Mouse (Mus musculus) liver, embryonic 15.5 days (tissue): Measurements from ENCODE around the gene Igf2bp1. TPM values are rescaled to one million over a fixed set of nuclear protein-coding genes. Genes with fewer than 3 reads are reported as not detected.
A peak's percentile ranks its signal among the peaks of the same experiment; 100 is the strongest.

Experiments used
- ATAC-seq: fragments of 200-750 bp; cut with Nextera tagmentation; 2 replicates; pipeline ENCODE4 v1.8.0; 2017; ENCODE audit warnings: moderate number of reproducible peaks, mild to moderate bottlenecking, moderate library complexity; ENCODE audit not compliant: insufficient read depth
- H3K27ac ChIP-seq: fragments of 300-500 bp; sonication (generic); replicated peaks from 2 replicates; pipeline ENCODE4 v1.5.1; 2015; ENCODE audit warnings: mild to moderate bottlenecking, inconsistent platforms
- H3K27me3 ChIP-seq: fragments of 300-500 bp; sonication (generic); 2 replicates; pipeline ENCODE4 v1.6.1; 2015; ENCODE audit warnings: mild to moderate bottlenecking, inconsistent platforms
- H3K36me3 ChIP-seq: fragments of 300-500 bp; sonication (generic); replicated peaks from 2 replicates; pipeline ENCODE4 v1.6.1; 2015; ENCODE audit warnings: moderate library complexity, mild to moderate bottlenecking, inconsistent platforms
- H3K4me1 ChIP-seq: fragments of 300-500 bp; sonication (generic); replicated peaks from 2 replicates; pipeline ENCODE4 v1.6.1; 2015; ENCODE audit warnings: inconsistent platforms
- H3K4me2 ChIP-seq: fragments of 300-500 bp; sonication (generic); 2 replicates; pipeline ENCODE4 v1.6.1; 2015; ENCODE audit warnings: moderate library complexity, mild to moderate bottlenecking, inconsistent platforms
- H3K4me3 ChIP-seq: fragments of 300-500 bp; sonication (generic); replicated peaks from 2 replicates; pipeline ENCODE4 v1.5.1; 2015; ENCODE audit warnings: mild to moderate bottlenecking, inconsistent platforms
- H3K9ac ChIP-seq: fragments of 300-500 bp; sonication (generic); 2 replicates; pipeline ENCODE4 v1.6.1; 2015; ENCODE audit warnings: moderate library complexity, mild to moderate bottlenecking, inconsistent platforms
- H3K9me3 ChIP-seq: fragments of 300-500 bp; sonication (generic); replicated peaks from 2 replicates; pipeline ENCODE4 v1.6.1; 2016; ENCODE audit warnings: inconsistent platforms
- WGBS: fragments of 180-500 bp; shearing (Covaris S2); methylation state at CpG from one replicate; pipeline ENCODE4 v1.1.7; 2015; ENCODE audit warnings: mixed read lengths; ENCODE audit not compliant: insufficient replicate concordance; 5-methylcytosine and 5-hydroxymethylcytosine counted together
- polyA plus RNA-seq: library from polyadenylated mRNA; unstranded; fragments of >200 nt; fragmentation: Nextera tagmentation; extraction: Ambion mirVana; gene quantifications from 2 replicates; pipeline ENCODE4 v1.2.1, GENCODE M21; 2015

Gene Igf2bp1
- polyA plus RNA-seq, 1 experiment from 2014 or later, result 11.9 TPM

DNA sequence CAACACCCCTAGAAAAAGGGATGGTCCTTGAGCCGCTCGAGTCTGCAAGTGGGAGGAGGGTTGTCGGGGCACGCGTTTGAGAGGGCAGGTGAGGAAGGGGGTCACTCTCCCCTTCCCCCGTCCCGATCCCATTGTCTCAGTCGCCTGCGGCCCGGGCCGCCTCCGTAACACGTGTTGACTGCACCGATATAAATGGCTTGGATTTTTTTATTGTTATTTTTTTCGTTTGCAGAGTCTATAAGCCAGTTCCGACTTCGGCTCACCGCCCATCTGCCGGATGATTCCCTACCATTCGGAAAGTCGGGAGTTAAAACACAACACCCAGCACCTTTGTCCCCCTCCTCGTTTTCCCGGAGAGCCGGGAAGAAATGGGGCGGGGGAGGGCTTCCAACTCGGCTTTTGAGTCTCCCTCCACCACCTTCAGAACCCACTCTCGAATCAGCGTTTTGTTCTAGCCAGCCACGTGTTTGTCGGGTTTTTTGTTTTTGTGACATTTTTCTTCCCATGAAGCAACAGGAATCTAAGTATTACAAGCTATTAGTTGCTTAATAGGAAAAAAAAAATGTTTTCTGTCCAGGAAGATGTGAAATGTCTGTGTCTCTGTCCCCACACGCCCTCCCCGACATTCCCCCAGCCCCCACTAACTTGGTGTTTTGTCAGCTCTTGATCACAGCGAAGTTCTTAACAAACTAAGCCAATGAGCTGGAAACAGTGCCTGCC lies 1.9 kb upstream of the Igf2bp1 start:
- Histone ChIP-seq H3K27ac (no peak overlapping the region; the same call in 1 of the 2 replicates), H3K9me3 (no peaks in the 10 kb centered on the region), H3K27me3 (peaks cover 59% of the 10 kb centered on the region), H3K4me3 (peak overlapping the region; percentile 71), H3K4me1 (peaks cover 50% of the 10 kb centered on the region), H3K36me3 (no peaks in the 10 kb centered on the region), H3K9ac (peak overlapping the region; percentile 32), H3K4me2 (peak overlapping the region; percentile 95)
- ATAC-seq, result 0 out of 2 replicates have a peak, but pooled peaks have one; percentile 2
- WGBS, result under 1% methylated on average over 33 of the region's 33 CpGs

DNA sequence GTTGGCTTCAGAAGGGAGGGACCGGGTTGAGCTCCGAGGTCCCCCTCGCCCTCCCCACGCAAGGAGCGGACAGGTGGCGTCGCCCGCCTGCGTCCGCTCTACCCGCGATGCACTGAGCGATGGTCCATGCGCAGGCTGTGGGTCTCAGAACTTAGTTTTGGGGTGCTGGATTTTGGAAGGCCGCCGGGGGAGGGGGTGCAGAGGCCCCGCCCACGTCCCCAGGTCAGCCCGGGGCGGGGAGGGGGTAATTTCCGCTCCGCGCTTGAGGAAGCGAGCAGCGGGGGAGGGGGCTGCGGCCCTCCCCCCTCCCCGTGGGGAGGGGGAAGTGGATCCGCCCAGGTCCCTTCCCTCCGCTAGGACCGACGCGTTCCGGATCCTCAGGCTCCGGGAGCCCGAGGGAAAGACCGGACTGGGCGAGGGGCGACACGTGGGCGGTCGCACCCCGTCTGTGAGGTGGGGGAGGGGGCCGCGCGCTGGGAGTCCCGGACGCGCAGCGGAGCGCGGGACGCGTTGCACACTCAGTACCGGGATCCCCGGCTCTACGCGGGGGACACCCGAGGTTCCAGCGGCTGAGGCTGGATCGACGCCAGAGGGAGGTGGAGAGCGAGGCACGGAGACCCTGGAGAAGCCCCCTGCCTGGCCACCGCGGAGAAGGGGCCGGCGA lies 1.2 kb upstream of the Igf2bp1 start:
- H3K9ac ChIP-seq, result peak overlapping the region; percentile 64
- peaks cover 54% of the 10 kb centered on the region for H3K4me1 ChIP-seq
- under 1% methylated on average over 64 of the region's 67 CpGs for WGBS

DNA sequence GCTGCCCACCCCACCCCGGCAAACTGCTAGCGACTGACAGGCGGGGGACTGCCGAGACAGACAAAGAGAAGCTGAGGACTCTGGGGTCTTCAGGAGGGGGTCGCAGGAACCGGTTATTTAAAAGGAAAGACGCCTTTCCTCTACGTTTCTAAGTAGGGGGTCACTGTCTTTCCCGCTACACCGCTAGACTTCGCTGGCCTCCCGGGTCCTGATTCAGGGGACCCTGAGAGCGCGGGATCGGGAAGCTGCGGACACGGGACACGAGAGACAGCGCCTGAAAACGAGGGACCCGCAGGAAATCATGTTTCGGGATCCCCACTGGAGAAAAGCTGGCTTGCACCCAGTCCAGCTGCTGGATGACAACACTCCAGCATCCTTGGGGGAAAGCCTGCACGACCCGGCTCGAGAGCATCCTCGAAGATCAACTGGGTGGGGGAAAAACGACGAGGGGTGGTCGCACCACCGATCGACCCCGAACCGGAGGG lies 669 bp upstream of the Igf2bp1 start:
- H3K9ac ChIP-seq, result peak overlapping the region; percentile 64; the same call in 1 of the 2 replicates
- H3K4me3 ChIP-seq, result peak overlapping the region; percentile 71
- H3K36me3 ChIP-seq, result no peaks in the 10 kb centered on the region
- H3K4me1 ChIP-seq, result peaks cover 56% of the 10 kb centered on the region
- WGBS, result under 1% methylated on average over 33 of the region's 33 CpGs
- H3K27me3 ChIP-seq, result peaks cover 51% of the 10 kb centered on the region
- H3K27ac ChIP-seq, result no peak overlapping the region
- no peak for ATAC-seq
- no peaks in the 10 kb centered on the region for H3K9me3 ChIP-seq
- peak overlapping the region; percentile 95 for H3K4me2 ChIP-seq

More for the DNA sequence above, 1.2 kb upstream of the Igf2bp1 start:
- Histone ChIP-seq H3K27ac (0 out of 2 replicates have a peak overlapping the region, but pooled peaks have one; percentile 7), H3K36me3 (no peaks in the 10 kb centered on the region), H3K9me3 (no peaks in the 10 kb centered on the region), H3K4me3 (peak overlapping the region; percentile 71), H3K27me3 (peaks cover 54% of the 10 kb centered on the region), H3K4me2 (peak overlapping the region; percentile 95)
- ATAC-seq, result peak; percentile 17; the same call in 1 of the 2 replicates

DNA sequence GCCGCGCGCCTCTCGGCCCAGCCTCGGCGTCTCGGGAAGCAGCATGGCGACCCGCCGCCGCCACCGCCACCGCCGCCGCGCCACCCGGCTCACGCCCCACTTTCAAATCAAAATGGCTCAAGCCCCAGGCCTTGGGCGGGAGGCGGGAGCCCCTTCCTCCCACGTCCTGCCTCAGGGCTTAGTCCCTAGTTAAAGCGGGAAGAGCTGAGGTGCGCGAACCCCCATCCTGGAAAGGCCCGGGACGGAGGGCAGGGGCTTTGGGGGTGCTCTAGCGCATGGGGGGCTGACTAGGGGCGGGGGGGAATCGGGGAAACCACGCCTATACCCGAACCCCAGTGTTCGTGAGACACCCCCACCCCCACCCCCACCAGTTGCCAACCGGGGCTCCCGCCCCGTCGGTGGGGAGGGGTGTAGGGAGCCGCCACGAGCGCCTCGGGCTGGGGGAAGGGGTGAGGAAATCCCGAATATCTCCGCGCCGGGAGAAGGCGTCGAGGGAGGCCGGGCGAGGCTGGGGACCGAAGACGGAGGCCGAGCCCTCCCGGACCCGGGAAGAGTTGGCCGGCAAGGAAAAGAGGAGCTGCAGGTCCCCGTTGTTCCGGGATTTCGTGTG lies 842 bp downstream of the Igf2bp1 start:
- H3K27me3 ChIP-seq, result peaks cover 44% of the 10 kb centered on the region
- H3K4me3 ChIP-seq, result peak overlapping the region; percentile 71
- peak overlapping the region; percentile 64 for H3K9ac ChIP-seq
- H3K9me3 ChIP-seq, result no peaks in the 10 kb centered on the region
- ATAC-seq, result peak; percentile 58
- peak overlapping the region; percentile 95 for H3K4me2 ChIP-seq
- peaks cover 58% of the 10 kb centered on the region for H3K4me1 ChIP-seq
- under 1% methylated on average over 55 of the region's 57 CpGs for WGBS
- no peaks in the 10 kb centered on the region for H3K36me3 ChIP-seq
- H3K27ac ChIP-seq, result peak overlapping the region; percentile 65

DNA sequence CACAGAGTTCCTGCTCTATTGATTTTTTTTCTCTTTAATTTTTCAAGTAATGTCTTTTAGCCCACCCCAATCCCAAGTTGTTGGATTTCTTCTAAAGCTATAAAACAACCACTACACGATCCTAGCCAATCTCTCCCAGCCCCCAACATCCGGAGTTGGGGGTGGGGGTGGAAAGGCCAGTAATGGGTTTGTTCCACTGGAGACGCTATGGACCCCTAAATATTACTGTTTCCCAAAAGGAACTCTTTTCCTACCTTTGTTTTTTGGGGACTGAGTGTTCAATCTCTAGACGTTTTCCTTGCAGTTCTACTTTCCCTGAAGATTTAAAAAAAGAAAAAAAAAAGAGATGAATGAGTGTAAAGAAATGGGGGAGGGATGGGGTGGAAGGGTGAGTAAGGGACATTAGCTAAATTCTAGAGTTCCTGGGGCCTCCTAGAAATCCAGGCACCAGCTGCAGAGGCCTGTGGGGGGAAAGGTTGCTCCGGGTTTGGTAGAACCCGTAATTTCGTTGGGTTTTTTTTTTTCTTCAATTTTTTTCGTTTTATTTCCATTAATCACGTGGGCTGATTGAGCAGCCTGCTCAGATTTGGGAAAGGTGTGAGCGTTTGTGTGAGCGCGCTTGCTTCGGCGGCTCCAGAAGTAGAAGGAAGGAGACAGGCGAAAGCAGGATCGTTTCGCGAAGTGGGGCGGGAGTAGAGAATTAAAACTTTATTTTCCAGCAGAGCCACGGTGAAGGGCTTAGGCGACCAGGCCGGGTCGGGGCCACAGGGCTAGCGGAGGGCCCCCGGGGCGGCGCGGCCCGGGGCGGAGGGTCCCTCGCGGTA lies 1.6 kb downstream of the Igf2bp1 start:
- H3K4me3 ChIP-seq, result peak overlapping the region; percentile 71
- H3K36me3 ChIP-seq, result no peaks in the 10 kb centered on the region
- peaks cover 44% of the 10 kb centered on the region for H3K27me3 ChIP-seq
- peaks cover 58% of the 10 kb centered on the region for H3K4me1 ChIP-seq
- H3K4me2 ChIP-seq, result peak overlapping the region; percentile 95
- no peaks in the 10 kb centered on the region for H3K9me3 ChIP-seq
- peak overlapping the region; percentile 65 for H3K27ac ChIP-seq
- H3K9ac ChIP-seq, result peak overlapping the region; percentile 64
- ATAC-seq, result no peak
- WGBS, result 1% methylated on average over 32 of the region's 32 CpGs

DNA sequence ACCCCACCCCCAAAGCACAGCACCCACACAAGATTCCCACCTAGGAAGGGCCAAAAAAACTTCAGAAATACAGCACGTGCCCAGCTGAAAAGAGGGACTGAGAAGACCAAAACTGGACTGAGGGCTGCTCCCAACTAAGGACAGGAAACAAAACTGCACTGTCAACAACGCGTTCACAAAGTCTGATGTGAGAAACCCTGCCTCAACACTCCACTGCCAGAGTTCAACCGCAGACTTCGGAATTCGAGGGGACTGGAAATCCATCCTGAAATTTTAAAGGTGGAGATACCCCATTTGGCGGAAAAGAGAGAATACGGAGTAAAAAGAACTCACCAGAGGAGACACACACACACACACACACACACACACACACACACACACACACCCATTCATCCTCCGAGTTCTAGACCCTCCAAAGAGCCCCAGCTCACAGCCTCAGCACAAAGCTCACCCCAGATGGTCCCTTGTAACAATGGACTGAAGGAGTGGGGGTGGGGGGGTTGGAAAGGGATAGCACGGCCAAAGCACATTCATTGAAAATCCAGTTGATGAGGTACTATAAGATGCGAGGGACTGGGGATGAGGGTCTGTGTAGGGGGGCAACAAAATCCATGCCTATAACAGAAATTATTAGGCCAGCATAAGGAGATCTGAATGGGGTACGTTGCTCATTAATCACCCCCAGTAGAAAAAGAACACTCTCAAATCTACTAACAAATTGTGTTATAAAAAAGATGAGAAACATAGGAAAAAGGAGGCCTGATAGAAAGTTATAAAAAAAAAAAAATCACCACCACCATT lies 2.4 kb downstream of the Igf2bp1 start:
- 15% methylated on average over 12 of the region's 12 CpGs for WGBS
- ATAC-seq, result no peak
- H3K27ac ChIP-seq, result no peak overlapping the region
- peak overlapping the region; percentile 95 for H3K4me2 ChIP-seq
- H3K4me3 ChIP-seq, result peak overlapping the region; percentile 33
- no peaks in the 10 kb centered on the region for H3K9me3 ChIP-seq
- H3K27me3 ChIP-seq, result peaks cover 39% of the 10 kb centered on the region
- 0 out of 2 replicates have a peak overlapping the region, but pooled peaks have one; percentile 15 for H3K9ac ChIP-seq
- H3K4me1 ChIP-seq, result peaks cover 62% of the 10 kb centered on the region
- no peaks in the 10 kb centered on the region for H3K36me3 ChIP-seq

DNA sequence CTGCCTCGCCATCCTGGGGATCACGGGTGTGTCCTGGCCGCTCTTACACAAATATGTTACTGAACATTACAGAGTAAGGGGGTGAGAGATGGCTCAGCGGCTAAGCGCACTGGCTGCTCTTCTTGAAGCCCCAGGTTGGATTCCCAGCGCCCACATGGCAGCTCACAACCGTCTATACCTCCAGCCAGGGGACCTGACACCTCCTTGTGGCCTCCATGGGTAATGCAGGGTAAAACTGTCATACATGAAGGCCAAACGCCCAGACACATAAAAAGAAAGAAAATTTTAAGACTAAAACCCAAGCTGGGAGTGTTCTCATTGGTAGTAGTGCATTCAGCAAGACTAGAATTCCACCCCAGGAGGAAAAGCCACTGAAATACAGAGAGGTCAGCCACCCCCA lies 11.6 kb downstream of the Igf2bp1 start:
- WGBS, result 76% methylated on average over 8 of the region's 8 CpGs
- H3K4me3 ChIP-seq, result no peak overlapping the region
- H3K27me3 ChIP-seq, result no peaks in the 10 kb centered on the region
- peaks cover 27% of the 10 kb centered on the region for H3K36me3 ChIP-seq
- no peak for ATAC-seq
- H3K27ac ChIP-seq, result no peak overlapping the region
- H3K9me3 ChIP-seq, result no peaks in the 10 kb centered on the region
- peaks cover 41% of the 10 kb centered on the region for H3K4me1 ChIP-seq
- no peak overlapping the region for H3K4me2 ChIP-seq
- H3K9ac ChIP-seq, result no peak overlapping the region

DNA sequence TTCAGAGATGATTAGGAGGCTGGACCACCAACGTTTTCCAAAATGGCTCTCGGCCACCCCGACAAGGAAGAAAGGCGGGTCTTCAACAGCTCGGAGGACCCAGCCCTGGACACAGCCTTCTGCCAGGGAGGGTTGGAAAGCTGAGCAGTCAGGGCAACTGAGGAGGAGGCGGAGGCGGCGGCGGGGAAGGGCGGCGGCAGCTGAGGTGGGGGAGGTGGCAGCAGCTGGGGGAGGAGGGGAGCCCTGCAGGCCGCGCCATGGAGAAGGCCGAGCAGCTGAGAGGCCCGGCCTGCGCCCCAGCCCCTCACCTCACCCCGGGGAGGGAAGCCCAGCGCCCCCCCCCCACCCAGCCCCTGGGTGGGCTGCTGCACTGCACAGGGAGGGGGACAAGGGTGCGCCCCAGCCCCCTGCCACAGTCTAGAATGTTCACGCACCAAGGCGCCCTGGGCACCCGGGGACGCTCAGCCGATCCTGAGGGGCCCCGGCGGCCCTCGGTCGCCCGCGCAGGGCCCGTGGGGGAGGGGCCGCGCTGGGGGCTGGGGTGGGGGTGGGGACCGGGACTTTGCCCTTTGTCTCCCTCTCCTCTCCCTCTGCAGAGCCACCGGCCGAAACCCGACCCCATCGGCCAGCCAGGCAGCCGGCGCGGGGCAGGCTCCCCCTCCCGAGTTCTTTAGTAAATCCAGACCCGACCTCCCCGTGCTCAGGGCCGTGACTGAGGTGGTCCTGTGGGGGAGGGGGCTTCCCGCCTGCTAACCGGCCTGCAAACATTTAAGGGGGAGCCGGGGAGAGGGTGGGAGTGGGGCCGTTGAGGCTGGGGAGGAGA lies 14.6 kb downstream of the Igf2bp1 start:
- Histone ChIP-seq H3K36me3 (peaks cover 19% of the 10 kb centered on the region), H3K27me3 (no peaks in the 10 kb centered on the region), H3K4me1 (peaks cover 56% of the 10 kb centered on the region), H3K9me3 (no peaks in the 10 kb centered on the region), H3K9ac (peak overlapping the region; percentile 13; the same call in 1 of the 2 replicates), H3K4me2 (peak overlapping the region; percentile 67), H3K4me3 (peak overlapping the region; percentile 46), H3K27ac (peak overlapping the region; percentile 75)
- WGBS, result 34% methylated on average over 48 of the region's 49 CpGs
- peak; percentile 66 for ATAC-seq

DNA sequence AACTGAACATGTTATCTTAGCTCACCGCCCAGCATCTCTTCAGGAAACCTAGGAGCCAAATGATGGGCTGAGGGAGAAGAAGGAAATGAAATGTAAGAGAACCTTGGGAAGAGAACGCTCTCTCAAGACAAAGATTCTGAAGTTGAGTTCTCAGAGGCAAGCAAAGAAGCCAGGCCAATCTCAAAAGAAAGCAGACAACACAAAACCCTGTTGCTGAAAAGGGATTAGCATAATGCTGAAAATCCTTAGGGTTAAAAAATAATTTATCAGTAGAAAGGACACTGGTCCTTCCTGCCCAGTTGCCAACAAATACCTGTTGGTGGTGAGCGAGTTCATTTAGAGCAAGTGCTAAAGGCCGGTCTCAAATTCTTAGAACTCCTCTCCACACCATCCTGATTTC lies 15.3 kb downstream of the Igf2bp1 start:
- Histone ChIP-seq H3K4me2 (peak overlapping the region; percentile 67), H3K4me1 (peaks cover 56% of the 10 kb centered on the region), H3K27ac (peak overlapping the region; percentile 75), H3K9me3 (no peaks in the 10 kb centered on the region), H3K4me3 (0 out of 2 replicates have a peak overlapping the region, but pooled peaks have one; percentile 46), H3K36me3 (peaks cover 18% of the 10 kb centered on the region), H3K9ac (peak overlapping the region; percentile 13; the same call in 1 of the 2 replicates), H3K27me3 (no peaks in the 10 kb centered on the region)
- ATAC-seq, result no peak
- WGBS, result 65% methylated on average over 4 of the region's 4 CpGs
